In genomic region chr11:95309510-95310006, GRCm38 (mm10) we compare ENCODE assay signal across 8 mouse cellular contexts. TPM values are rescaled to one million over a fixed set of nuclear protein-coding genes. Genes with fewer than 3 reads are reported as not detected.
DNase-seq lines count a peak whose midpoint lies in the region; ATAC-seq and TF ChIP-seq lines count a peak whose summit lies in the region.

No protein-coding gene starts in this region.

- H3K4me2 ChIP-seq in hindbrain, embryonic 13.5 days, result peak overlapping the region; percentile 64

- POLR2A ChIA-PET in Patski (lab: Charles Lee), result no interaction called here

- no peaks in the 10 kb centered on the region for H3K27me3 ChIP-seq in Patski
- no peaks in the 10 kb centered on the region for H3K27me3 ChIP-seq in hindbrain, embryonic 13.5 days

- H3K9me3 ChIP-seq in hindbrain, embryonic 13.5 days, result no peaks in the 10 kb centered on the region

- DNase-seq in Patski (ENCODE audit: low read depth, low spot score), result peak; percentile 84
- peak; percentile 96 to 97 for DNase-seq in cerebellum, postnatal 14 days
- DNase-seq in frontal cortex, postnatal 14 days (ENCODE audit: low spot score in 2 of 2), result peak; percentile 98 to 99
- DNase-seq in layer of hippocampus, postnatal 25 days (ENCODE audit: extremely low spot score in 1 of 2, low spot score in 1 of 2), result peak; percentile 93
- peak; percentile 98 for DNase-seq in lung, postnatal 25 days (ENCODE audit: low spot score)
- peak; percentile 97 for DNase-seq in retina, embryonic 14.5 days (ENCODE audit: low spot score)
- DNase-seq in thymus, postnatal 4 days, result peak; percentile 96

- TF ChIP-seq CTCF in Patski (IDR thresholded peaks at IDR 0.05), result no peak

- H3K27ac ChIP-seq in hindbrain, embryonic 13.5 days, result peak overlapping the region; percentile 97

- peak overlapping the region; percentile 92 for H3K9ac ChIP-seq in hindbrain, embryonic 13.5 days

- WGBS in hindbrain, embryonic 13.5 days, result under 1% methylated on average over 37 of the region's 37 CpGs

- peak overlapping the region; percentile 91 for H3K4me3 ChIP-seq in hindbrain, embryonic 13.5 days

- ATAC-seq in Patski, result peak; percentile 94
- peak; percentile 97 for ATAC-seq in hindbrain, embryonic 13.5 days (ENCODE audit: low FRiP score)

- CTCF ChIA-PET in Patski (lab: Charles Lee), result interaction anchor here (1.4 to 2.5 kb wide), 2 partner anchors 51 to 76 kb away, joined by 4 to 5 read pairs; partner anchors contain the start of gene Slc35b1

- peaks cover 21% of the 10 kb centered on the region for H3K4me1 ChIP-seq in hindbrain, embryonic 13.5 days (replicated peaks)

- in situ Hi-C loops in Patski (cut with MboI; ENCODE audit: low pct_unique_long_range_greater_than_20kb), result loop anchor here (5.0 kb wide), 1 partner anchor 73 kb away; the partner anchor contains the start of gene Slc35b1

- peaks cover 13% of the 10 kb centered on the region for H3K36me3 ChIP-seq in hindbrain, embryonic 13.5 days

RNA-seq across cellular contexts. Expression of gene Kat7, which starts 0.5 kb away (rescaled TPM):
- 52.5 TPM for polyA plus RNA-seq in Patski (2021)
- polyA plus RNA-seq in hindbrain, embryonic 13.5 days (2015; fragmentation: Nextera tagmentation; extraction: Ambion mirVana), result 59.8 and 61.0 TPM in 2 replicates
- 10 to 100 TPM; 74.8 to 75.5 TPM for total RNA-seq in layer of hippocampus, postnatal 25 days (2021)

RNA-seq across cellular contexts. Expression of gene Fam117a, which starts 27.3 kb away (rescaled TPM):
- 6.0 TPM for polyA plus RNA-seq in Patski (2021)
- polyA plus RNA-seq in hindbrain, embryonic 13.5 days (2015; fragmentation: Nextera tagmentation; extraction: Ambion mirVana), result 3.5 TPM in 2 replicates
- total RNA-seq in layer of hippocampus, postnatal 25 days (2021), result 1 to 10 TPM; 3.2 to 7.2 TPM

RNA-seq across cellular contexts. Expression of gene Tac4, which starts 48.2 kb away (rescaled TPM):
- polyA plus RNA-seq in Patski (2021), result not detected
- polyA plus RNA-seq in hindbrain, embryonic 13.5 days (2015; fragmentation: Nextera tagmentation; extraction: Ambion mirVana), result not detected in 2 replicates
- total RNA-seq in layer of hippocampus, postnatal 25 days (2021), result not detected

Comparison
In these comparisons a context has a peak if more than half of its experiments do, and no peak if none do; other contexts are left out.
1. Peak in every context shown above with its lines: DNase-seq, ATAC-seq, H3K4me3 ChIP-seq and H3K27ac ChIP-seq.